Mouse (Mus musculus) embryonic fibroblast, embryonic 13.5 days (primary cell): ENCODE measurements around the gene Nr1h2.

ENCODE experiments used
- CTCF ChIP-seq: IDR thresholded peaks from 2 replicates; pipeline ENCODE4 v1.5.1; 2011; ENCODE audit warnings: mild to moderate bottlenecking, control low read depth, low read length, moderate library complexity, borderline replicate concordance; ENCODE audit not compliant: insufficient read depth
- POLR2A ChIP-seq: IDR thresholded peaks from 2 replicates; pipeline ENCODE4 v1.6.1; 2011; ENCODE audit warnings: low read depth, mild to moderate bottlenecking, control low read depth, low read length, moderate library complexity

DNA sequence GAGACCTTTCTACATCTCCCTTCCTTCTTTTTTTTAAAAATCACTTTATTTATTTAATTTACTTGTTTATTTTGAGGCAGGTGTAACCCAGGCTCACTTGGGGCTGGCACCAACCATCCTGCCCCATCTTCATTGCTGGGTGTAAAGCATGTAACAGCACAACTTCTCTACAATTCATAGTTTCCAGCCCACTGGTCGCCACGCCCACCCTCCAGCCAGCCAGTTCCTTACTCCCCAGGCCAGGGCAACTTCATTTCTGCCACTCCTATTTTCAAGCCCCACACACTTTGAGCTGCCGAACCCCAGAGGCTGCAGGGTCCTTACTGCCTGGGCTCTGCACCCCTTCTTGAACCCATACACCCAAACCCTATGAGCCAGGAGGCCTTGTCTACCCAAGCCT is 32.8 kb downstream of the Nr1h2 start:
- TF ChIP-seq CTCF (no peak), POLR2A (no peak)
